Mouse (Mus musculus) Muller cell, postnatal 12 days (primary cell): ENCODE data around the gene Ifnlr1.

Source experiments
- DNase-seq: peaks from one replicate; pipeline ENCODE4 v3.0.0-alpha.2; 2015; ENCODE audit errors: inconsistent ontology term

Gene Ifnlr1

DNA sequence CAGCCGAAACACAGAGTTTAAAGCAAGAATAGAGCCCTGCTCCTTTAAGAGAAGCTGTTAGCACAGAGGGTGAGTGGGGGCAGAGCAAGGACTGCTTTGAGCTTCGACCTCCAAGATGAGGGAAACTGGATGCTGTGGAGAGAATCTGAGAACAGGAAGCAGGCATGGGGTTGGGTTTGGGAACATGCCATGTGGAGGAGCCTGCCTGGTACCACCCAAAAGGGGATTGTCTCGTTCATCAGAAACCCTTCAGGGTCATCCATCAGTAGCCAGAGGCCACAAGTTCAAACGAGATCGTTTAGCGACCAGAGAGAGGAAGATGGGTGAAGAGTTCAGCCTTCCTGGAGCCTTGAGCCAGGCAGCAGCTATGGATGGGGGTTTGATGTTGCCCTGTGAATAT lies 57.4 kb downstream of the Ifnlr1 start:
- DNase-seq, result no peak

DNA sequence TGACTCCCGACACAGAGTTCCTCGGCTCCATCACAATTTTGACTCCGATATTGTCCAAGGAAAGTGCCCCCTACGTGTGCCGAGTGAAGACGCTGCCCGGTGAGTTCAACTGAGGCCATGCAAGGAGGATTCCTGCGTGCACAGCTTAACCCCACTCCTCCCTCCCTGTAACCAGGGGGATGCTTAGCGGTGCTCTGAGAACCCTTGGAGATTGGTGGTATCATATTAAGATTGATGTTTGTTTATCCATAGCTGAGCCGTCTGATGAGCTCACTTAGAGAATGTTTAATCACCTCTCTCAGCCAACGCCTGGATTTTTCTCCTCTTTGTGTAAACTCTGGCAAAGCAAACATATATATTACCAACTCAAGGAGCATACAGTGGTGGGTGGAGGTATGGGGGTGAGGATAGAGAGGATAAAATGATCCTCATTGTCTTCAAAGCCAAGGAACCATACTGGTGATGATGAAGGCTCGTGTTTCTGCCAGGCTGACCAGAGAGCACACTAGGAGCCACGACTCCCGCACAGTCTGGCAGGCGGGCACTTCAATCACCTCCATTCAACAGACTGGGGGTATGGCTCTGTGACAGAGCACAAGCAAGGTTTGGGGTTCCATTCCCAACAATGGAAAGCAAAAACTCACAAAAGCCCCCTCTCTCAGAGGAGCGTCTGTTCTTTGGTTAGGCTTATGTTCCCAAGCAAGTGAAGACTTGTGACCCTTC lies 58.8 kb downstream of the Ifnlr1 start:
- DNase-seq, result no peak

DNA sequence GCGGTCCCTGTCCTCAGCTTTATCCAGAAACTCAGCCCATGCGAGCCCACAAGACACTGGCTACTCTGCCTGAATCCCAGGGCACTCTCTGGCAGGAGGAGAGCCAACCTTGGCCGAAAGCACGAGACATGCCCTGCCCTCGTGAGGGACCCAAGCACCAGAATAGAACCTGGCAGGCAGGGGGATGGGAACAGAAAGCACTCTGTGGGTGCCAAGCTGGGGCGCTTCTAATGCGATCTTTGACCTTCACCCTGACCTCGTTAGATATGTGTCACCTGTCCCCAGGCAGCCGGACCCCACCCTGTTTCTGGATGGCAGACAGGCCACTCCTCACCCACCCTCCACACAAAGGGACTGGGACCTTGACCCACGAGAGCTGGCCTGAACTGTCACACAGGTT lies 59.5 kb downstream of the Ifnlr1 start:
- DNase-seq, result no peak

DNA sequence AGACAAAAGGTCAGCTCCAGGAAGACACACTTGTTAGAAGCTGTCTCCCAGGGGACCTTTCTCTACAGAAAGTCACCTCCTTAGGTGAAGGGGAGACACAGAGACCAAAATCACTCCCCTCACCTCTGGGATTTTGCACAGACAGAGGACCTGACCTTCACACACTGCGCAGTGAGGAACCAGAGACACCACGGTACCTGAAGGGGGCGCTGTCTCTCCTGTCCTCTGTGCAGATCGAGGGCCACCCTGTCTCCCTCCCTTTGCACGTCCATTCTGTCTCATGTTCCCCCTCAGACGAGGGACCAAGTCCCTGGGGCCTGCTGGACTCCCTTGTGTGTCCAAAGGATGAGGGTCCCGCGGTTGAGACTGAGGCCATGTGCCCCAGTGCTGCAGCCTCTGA lies 64.8 kb downstream of the Ifnlr1 start:
- no peak for DNase-seq

DNA sequence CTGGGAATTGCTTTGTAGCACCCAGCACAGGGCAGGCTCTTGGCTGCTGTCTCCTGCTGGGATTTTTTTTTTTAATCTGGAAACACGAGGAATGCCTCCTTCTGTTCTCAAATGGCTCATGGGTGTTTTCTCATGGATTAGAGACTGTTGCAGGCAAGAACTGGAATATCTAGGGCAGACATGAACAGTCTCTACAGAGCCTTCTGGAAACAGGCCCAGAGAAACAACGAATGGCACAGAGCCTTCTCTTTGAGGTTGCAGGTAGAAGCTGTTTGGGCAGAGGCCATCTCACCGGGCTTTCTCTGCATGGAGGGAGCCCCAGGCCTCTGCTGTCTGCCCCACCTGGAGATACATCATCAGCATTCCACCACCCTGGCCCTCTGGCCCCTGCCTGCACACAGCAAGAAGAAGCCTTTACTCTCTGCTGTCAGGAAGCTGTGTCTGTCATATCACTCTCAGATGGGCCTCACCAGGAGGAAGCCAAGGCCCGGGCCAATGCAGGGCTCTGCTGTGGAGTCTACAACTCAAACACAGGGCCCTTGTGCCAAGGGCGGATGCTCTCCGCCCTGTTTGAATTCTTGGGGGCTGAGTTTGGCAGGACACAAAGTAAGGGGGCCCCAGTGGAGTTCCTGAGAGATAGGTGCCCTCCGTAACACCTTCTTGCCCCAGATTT lies 66.2 kb downstream of the Ifnlr1 start:
- DNase-seq, result no peak

DNA sequence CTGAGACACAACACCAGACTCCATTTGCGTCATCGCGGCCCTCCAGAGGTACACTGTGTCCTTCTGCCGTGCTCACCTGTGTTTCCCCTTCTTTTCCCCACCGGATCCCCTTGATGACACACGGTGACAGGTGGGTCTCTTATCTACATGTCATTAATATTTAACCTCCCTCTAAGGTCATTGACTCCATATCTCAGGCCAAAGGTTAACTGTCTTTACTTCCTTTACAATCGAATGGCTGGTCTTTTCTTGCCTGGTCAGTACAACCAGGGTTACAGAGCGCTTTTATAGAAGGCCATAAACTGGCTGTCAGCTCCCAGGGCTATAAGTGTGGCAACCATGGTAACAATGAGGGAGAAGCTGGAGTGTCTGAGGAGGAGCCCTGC lies 66.7 kb downstream of the Ifnlr1 start:
- no peak for DNase-seq
